Mouse (Mus musculus) layer of hippocampus, adult 9-10 months (tissue): Measurements from ENCODE around the gene Jarid2.

Experiments used
- DNase-seq: peaks from one replicate; pipeline ENCODE4 v3.0.0; 2022; ENCODE audit warnings: low spot score

The Jarid2 gene

DNA sequence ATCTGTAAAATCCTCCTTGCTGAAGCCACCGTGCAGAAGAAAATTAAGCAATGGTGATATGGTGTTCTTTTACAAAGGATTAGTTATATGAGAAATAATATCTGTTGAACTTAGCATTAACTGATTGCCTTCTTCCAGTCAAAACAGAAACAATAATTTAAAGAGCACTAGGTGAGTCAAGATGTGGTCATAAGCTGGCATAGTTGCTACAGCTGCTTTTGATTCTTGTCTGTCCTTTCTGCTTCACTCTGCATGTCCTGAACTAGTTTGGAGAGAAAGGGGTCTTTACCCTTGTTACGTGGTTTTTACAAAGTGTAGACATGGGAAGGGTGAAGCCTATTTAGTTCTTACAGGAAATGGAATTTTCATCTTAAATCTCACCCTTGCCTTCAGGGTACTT, 51.9 kb downstream of the Jarid2 start:
- DNase-seq, result no peak

DNA sequence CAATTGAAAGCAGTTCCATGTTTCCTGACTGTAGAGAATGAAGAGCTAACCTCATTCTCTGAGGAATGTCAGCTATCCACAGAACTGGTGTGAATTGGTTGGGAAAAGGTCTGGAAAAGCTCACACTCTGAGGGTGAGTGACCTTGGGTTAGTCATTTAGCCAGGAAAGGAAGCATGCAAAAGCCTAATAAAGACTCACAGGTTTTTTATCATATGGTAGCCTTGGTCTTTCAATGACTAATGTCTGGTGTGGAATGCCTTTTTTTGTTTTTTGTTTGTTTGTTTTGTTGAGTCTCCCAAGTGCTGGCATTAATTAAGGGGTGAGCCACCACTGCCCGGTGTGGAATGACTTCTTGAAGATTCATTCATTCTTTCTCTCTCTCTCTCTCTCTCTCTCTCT, 55.3 kb downstream of the Jarid2 start:
- no peak for DNase-seq

DNA sequence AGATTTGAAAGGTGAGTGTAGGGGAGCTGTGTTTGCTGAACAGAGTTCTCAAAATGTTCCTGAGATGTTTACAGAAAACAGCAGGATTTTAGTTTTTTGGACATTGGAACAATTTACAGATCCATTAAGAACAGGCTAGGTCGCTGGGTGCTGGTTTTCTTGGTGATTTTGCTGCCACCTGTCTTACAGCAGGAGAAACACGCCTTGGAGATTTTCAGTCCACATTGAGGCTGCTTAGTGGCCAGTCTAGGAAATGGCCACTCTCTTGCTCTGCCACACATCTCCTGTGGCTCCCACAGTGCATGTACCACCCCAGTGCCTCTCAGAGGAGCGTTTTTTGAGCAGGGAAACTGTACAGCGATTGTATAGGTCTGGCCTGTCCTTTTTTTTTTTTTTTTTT, 57.0 kb downstream of the Jarid2 start:
- peak; percentile 29 for DNase-seq

DNA sequence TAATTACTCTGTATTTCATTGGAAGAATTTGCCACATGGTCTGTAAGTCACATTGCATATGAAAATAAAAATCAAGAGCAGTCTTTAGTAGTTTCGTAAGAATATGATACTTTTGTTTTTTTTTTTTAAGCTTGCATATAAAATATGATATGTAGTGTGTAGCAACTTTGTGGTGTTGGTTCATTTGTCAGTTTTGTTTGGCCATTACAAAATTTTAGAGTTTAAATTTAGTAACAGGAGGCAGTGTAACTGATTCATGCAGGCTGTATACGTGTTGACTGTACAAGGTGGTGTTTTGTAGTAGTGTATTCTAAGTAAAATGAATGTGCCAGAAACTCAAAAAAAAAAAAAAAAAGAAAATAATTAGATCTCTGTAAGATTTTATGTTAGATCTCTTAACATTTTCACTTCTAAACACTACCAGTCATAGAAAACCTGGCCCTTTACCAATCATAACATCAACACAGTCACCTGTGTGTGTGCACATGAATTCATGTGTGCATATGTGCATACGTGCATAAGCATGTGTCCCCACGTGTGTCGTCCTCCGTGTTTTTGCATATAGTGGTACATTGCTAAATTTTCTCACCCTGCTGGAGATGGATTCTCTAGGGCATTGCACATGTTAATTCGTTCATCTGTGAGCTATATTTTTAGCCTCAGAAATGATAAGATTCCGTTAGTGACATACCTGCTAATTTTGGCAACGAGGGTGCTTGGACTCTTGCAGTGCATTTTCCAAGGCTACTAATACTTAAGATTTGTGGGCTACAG, 59.3 kb downstream of the Jarid2 start:
- DNase-seq, result no peak

DNA sequence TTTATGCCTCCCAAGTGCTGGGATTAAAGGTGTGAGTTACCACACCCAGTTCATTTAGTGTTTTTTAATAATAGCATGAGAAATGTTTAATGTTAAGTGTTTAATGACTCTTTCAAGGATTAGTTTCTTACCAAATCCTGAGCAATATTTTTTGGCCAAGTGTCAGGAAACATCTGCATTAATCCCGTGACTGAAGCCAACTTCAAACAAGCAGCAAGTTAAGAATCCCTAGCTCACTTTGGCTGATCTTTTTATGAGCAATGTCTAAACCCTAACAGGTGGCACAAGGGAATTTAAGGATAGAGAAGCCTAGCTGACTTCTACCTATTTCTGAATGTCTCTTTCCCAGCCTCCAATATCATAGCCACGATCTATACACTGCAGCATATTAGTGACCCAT, 60.7 kb downstream of the Jarid2 start:
- no peak for DNase-seq

DNA sequence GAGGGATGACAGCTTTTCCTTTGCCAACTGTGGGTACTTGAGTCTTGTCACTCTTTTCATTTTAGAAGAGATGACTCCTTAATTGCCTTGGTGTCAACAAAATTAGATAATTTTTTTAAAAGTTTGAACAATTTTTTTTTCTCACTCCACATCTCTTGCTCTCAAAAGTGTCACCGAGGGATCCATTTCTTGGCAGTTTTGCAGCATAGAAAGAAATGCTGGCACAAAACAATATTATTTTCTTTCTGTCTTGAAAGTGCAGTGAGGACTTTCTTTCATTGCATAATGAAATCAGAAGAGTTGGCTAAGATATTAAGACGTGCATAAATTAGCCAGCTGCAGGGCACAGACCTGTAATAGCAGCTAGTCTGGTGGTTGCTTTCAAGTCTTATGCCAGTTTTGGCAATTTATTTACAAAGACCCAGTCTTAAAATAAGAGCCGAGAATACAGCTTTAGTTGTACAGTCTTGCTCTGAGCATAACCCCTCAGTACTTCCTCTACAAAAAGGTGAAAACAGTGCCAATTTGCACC, 63.2 kb downstream of the Jarid2 start:
- no peak for DNase-seq

DNA sequence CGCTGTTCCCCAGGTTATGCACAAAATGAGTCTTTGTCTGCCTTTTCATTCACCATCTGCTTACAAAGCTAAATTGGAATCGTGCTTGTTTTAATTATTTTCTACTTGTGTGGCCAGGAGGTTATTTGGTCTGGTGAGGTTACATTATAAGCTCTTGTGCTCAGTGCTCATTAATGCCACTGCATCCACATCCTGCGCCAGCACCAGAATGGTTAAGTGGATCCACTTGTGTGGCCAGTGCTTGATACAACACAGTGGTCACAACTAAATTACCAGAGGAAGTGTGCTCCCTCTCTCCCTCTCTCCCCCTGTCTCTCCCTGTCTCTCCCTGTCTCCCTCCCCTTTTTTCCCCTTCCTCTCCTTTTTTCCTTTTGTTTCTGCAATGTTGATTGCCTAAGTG, 66.6 kb downstream of the Jarid2 start:
- DNase-seq, result no peak

DNA sequence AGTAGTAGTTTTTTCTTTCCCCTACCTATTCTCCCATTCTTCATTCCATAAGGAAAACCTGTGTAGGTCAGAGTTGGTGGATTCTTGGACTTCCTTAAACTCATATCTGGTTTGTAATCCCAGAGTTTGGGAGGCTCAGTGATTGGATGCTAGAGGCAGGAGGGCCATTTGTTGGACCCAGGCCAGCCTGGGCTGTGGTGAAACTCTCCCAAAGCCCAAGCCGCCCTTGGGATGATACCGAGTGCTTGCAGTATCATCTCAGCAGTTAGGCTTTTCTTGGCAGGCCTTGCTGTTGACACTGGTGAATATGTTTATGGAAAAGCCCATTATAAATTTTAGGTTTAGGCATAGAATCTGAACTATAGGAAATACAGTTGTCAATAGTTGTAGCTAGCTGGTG, 67.5 kb downstream of the Jarid2 start:
- no peak for DNase-seq

DNA sequence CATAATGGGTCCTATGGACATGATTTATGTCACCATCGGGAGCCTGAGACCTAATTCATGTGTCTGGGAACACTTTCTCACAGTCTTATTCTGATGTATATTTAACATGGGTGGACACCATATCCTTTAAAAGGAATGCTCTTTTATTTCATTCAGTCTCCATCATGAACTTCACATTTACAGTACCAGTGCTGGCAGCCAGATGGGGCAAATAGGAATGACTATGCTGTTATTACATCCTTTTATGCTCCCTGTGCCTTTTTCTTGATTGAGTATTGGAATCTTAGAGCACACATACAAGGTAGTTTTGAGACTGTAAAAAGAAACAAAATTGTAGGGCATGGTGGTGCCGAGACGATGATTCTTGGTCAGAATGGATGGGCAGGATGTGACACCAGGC, 69.0 kb downstream of the Jarid2 start:
- no peak for DNase-seq

DNA sequence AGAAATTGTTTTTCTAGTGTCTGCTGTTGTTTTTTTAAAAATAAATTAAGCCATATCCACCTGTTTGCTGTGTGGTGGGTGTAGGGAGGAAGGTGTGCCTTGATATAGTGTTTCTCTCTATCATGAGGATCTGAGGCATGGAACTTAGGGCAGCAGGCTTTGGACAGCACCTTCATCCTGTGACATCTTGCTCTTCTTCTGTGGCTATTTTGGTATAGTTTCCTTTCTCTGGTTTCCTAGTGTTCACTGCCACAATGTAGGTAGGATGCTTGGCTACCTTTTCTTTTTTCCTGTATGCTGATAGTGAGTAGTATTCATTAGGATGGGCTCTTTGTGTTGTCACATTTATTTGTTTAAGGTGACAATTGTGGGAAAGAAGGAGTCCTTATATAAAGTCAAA, 69.9 kb downstream of the Jarid2 start:
- DNase-seq, result no peak

DNA sequence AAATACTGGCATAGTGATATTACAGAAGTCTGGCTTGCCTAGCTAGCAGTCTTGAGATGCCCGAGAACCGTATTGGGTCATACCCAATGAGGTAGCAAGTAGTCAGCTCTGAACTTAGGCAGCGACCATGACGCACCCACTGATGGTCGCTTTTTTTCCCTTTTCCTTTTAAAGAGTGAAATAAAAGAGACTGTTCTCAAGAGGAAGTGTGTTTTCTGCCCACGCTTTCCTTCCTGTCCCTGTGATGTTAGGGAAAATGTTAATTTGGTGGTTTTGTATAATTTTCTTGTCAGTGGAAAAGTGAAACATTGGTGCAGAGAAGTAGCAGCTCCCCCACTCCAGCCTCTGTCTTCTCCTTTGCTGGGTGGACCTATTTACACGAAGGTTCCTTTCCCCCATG, 70.8 kb downstream of the Jarid2 start:
- no peak for DNase-seq

DNA sequence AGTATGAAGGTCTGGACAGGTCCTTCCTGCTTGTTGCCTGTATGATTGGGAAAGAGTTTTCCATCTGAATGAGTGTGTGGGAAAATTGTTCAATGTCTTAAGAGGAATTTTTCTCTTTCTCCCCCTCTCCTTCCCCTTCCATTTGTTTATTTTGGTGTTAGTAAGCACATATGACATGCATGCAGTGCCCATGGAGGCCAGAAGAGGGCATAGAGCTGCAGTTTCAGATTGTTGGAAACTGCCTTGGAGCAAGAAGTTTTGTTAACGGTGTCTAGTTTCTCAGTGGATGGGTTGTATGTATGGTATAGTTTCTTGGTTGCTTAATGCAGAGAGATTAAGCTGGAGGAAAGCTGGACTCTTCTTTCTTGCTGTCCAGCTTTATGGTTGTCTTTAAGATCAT, 75.6 kb downstream of the Jarid2 start:
- DNase-seq, result no peak

DNA sequence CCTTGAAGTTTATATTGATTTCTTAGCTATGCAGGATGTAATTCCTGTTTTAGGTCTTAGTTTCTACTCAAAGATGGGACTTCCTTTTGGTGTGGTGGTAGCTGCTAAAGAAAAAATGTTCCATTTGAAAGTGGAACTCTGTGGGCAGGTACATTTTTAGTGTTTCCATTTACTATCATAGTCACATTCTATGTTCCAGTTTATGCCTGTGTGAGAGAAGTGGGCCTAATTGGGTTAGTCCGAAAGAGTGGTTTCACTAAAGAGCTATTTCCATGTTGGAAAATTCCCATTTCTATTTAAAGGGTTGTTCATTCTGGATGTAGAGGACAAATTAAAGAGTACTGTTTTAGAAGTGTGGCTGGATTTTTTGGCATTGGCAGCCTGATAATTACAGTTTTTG, 79.0 kb downstream of the Jarid2 start:
- no peak for DNase-seq

DNA sequence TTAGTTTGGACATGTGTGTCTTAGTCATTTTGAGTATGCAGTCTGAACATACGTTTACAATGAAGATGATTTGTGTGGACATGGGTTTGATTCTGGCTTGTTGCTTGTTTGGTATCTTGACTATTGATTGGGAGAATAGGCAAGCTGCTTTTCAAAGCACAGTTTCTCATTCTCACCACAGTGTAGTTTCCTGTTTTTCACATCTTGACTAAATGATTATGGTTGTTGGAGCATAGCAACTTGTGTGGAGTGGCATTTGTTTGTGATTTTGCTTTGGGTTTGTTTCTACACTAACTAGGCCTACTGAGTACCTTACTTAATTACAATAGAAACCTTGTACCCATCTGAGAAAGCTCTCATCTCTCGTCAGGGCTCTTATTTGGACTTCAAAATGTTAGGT, 81.7 kb downstream of the Jarid2 start:
- no peak for DNase-seq

DNA sequence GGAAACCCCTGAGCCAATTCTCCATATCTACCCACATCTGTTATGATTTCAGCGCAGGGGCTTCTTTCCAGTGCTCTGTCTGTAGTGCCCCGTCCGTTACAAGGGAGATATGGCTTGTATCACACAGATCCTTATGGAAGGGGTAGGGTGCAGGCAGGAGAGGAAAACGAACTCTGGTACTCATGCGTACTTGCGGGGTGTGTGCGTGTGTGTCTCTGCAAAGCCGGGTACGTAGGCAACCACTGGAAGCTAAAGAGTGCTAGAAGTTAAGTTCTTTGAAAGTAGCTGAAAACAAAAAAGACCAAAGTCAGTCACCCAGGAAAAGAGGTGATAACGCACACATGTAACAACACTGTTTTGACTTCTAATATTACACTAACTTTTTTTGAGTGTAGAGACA, 82.3 kb downstream of the Jarid2 start:
- no peak for DNase-seq

DNA sequence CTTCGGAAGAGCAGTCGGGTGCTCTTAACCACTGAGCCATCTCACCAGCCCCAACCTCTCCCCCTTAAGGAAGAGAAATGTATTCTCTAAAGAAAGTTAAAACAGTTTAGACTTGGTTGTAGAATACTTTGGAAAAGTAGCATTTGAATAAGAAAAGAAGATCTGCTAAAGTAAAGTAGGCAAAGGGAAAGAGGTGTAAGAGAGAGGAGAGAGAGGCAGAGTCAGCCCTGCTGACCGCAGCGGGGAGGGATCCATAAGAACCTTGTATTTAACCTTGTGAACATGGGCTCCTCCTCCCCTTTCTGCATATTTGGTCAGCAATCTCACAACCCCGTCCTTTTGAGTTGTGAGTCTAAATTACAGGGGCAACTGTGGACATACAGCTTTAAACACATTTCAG, 83.1 kb downstream of the Jarid2 start:
- DNase-seq, result no peak

DNA sequence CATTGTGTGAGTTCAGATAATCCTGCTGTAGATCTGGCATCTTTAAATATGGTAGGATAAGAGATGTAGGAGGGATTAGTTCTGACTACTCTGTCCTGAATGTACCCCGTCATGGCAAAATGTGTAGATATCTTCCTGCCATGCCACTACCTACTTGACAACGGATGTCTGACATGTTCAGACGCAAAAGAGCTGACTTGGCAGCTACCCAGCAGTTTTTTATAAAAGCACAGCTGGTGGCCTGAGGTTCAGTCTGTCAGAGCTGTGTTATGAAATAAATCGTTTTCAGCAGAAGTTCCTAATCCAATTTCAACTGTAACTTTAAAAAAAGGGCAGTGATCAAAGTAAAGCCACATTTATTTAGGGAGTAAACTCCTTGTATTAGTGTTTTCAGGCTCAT, 90.1 kb downstream of the Jarid2 start:
- no peak for DNase-seq

DNA sequence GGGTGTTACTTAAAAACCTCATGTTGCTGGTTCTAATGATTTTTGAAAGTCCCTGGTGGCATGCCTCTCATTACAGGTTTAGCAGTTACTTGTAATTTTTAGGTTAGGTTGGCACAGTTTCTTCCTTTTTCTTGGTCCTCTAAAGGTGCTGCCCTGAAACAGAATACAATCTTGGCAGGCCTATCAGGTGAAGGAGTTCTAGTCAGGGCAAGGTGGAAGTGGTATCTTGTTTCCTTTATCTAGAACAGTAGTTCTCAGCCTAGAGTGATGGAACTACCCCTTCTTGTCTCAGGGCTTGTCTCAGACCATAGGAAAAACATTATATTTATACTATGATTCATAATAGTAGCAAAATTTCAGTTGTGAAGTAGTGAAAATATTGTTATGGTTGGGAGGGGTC, 93.3 kb downstream of the Jarid2 start:
- no peak for DNase-seq

DNA sequence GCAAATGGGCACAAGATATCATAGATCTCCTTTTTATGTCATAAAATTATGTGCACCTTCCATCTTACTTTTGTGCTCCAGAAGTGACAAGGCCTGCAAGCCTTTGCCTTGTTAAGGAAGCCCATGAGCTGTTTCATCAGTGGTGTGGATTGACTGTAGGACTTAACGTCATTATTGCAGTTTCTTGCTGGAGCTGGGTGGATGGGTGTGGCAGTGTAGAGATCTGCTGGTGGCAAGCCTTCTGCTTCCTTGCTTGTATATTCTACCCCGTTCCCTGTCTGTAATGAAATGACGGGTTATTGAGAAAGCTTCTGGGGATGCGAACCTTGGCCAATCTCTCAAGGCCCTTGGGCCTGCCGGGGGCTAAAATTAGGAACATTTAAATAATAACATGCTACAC, 99.6 kb downstream of the Jarid2 start:
- no peak for DNase-seq

DNA sequence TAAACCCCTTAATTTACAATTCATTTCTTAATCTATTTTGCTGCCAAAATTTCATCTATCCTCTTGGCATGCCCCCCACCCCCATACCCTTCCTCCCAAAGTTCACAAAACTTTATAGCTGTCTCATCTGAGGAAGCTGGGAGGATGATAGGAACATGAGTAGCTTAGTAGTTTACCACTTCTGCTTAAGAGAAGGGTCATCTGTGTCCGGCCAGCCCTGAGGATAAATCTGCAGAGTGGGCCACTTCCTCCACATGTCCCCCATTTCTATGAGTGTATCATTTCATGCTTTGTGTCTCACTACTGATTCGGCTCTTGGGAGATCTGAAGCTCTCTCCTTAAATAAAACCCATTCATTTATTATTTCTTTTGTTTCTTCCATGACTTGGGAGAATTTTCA, 102.8 kb downstream of the Jarid2 start:
- no peak for DNase-seq

DNA sequence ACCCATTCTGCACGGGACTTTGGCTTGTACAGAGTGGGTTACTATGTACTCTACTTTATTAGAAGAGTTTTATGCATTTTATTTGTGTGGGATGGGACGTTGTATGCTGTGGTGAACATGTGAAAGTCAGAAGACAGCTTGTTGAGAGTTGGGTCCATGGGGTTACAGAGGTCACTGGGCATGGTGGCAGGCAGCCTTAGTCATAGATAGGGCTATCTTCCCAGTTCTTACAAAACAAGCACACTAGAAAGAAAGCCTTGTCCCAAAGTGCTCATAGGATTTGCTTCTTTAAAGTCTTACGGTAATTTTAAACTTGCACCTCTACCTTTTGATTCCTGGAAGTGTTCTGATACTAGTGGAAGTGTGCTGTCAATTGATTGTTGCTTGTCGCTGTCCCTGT, 103.6 kb downstream of the Jarid2 start:
- DNase-seq, result no peak

DNA sequence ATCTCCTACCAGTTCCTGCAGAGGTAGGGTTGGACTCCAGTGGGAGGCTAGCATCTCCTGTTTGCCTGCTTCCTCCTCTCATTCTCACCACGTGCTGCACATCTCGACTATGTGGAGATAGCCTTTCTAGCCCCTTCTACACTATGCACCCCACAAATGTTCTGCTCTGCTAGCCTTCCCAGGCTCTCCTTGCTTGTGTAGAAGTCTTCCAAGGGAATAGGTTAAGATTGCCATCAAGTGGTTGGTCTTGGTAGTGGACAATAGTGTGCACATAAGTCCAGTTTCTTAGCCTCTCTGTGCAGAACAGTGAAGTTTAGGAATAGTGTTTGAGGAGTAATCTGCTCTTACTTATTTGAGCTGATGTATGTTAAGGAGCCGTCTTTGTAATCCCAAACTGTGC, 104.1 kb downstream of the Jarid2 start:
- DNase-seq, result peak; percentile 55

DNA sequence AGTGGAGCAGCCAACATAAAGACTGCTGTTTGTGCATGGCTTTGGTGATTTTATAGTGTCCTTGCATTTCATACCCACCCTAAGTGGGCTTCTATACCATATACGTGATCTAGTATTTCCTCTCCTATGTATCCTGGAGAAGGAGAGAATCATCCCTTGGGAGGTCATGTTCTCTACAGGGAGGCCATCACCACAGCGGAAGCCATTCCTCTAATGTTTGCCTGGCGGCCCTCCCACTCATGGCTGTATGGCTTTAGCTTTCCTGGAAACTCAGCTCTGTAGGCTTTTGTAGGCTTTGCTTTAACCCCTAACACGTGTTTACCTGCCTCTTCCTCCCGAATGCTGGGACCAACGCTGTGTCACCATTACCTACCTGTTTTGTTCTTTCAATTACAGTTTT, 108.2 kb downstream of the Jarid2 start:
- no peak for DNase-seq
